Mouse (Mus musculus) hindbrain, postnatal 0 days (tissue): ENCODE measurements around the gene Dram1. TPM values are rescaled to one million over a fixed set of nuclear protein-coding genes. Genes with fewer than 3 reads are reported as not detected.

Experiments
- ATAC-seq: fragments of 200-750 bp; cut with Nextera tagmentation; 2 replicates; pipeline ENCODE4 v1.8.0; 2017; ENCODE audit warnings: mild to moderate bottlenecking, moderate TSS enrichment, moderate library complexity
- DNase-seq: peaks from one replicate; pipeline ENCODE4 v3.0.0-alpha.2; 2015; ENCODE audit warnings: low spot score
- H3K27ac ChIP-seq: fragments of 300-500 bp; sonication (generic); 2 replicates; pipeline ENCODE4 v1.5.1; 2014; ENCODE audit warnings: mild to moderate bottlenecking
- H3K27me3 ChIP-seq: fragments of 300-500 bp; sonication (generic); 2 replicates; pipeline ENCODE4 v1.6.1; 2014; ENCODE audit warnings: low read length, mixed read lengths; ENCODE audit not compliant: insufficient read depth
- H3K36me3 ChIP-seq: fragments of 300-500 bp; sonication (generic); 2 replicates; pipeline ENCODE4 v1.6.1; 2014; ENCODE audit warnings: low read length, mixed read lengths; ENCODE audit not compliant: insufficient read depth
- H3K4me1 ChIP-seq: fragments of 300-500 bp; sonication (generic); 2 replicates; pipeline ENCODE4 v1.6.1; 2014; ENCODE audit warnings: antibody characterized with exemption, low read length, mixed read lengths; ENCODE audit not compliant: insufficient read depth
- H3K4me2 ChIP-seq: fragments of 300-500 bp; sonication (generic); 2 replicates; pipeline ENCODE4 v1.6.1; 2014; ENCODE audit warnings: low read depth, mild to moderate bottlenecking, low read length, moderate library complexity, mixed read lengths
- H3K4me3 ChIP-seq: fragments of 300-500 bp; sonication (generic); 2 replicates; pipeline ENCODE4 v1.5.1; 2014; ENCODE audit warnings: low read length
- H3K9ac ChIP-seq: fragments of 300-500 bp; sonication (generic); replicated peaks from 2 replicates; pipeline ENCODE4 v1.6.1; 2014; ENCODE audit warnings: mild to moderate bottlenecking, low read length, moderate library complexity, mixed read lengths
- H3K9me3 ChIP-seq: fragments of 300-500 bp; sonication (generic); 2 replicates; pipeline ENCODE4 v1.6.1; 2016; ENCODE audit warnings: low read length, mixed read lengths
- CTCF ChIP-seq: IDR thresholded peaks from 2 replicates; pipeline ENCODE4 v1.5.1; 2016; ENCODE audit warnings: antibody characterized with exemption, control low read depth, low read depth
- WGBS: fragments of 180-500 bp; shearing (Covaris S2); extraction: QIAGEN DNeasy Blood & Tissue Kit; methylation state at CpG from one replicate; pipeline ENCODE4 v1.1.7; 2014; 5-methylcytosine and 5-hydroxymethylcytosine counted together
- polyA plus RNA-seq: library from polyadenylated mRNA; unstranded; fragments of >200 nt; fragmentation: Nextera tagmentation; extraction: Ambion mirVana; gene quantifications from 2 replicates; pipeline ENCODE4 v1.2.1, GENCODE M21; 2015
- total RNA-seq: library from RNA; depleted of rRNA; stranded (reverse); fragments of >200 nt; gene quantifications from 2 replicates; pipeline ENCODE4 v1.2.3, GENCODE M21; 2014

Gene Dram1
- total and polyA plus RNA-seq, 2 experiments from 2014 or later = 0.42 to 0.51 TPM

- WGBS = 86% methylated on average over 6 of the region's 6 CpGs
- Histone ChIP-seq H3K27me3 (no peaks in the 10 kb centered on the region), H3K4me1 (no peaks in the 10 kb centered on the region), H3K27ac (no peak overlapping the region), H3K9ac (no peak overlapping the region), H3K4me2 (no peak overlapping the region), H3K36me3 (no peaks in the 10 kb centered on the region), H3K4me3 (no peak overlapping the region), H3K9me3 (no peaks in the 10 kb centered on the region)
- ATAC-seq (no peak), DNase-seq (no peak)
- TF ChIP-seq CTCF = no peak
Observed at GRCm38 (mm10) chr10:88341368-88341767, 37.5 kb downstream of the Dram1 start.

DNA sequence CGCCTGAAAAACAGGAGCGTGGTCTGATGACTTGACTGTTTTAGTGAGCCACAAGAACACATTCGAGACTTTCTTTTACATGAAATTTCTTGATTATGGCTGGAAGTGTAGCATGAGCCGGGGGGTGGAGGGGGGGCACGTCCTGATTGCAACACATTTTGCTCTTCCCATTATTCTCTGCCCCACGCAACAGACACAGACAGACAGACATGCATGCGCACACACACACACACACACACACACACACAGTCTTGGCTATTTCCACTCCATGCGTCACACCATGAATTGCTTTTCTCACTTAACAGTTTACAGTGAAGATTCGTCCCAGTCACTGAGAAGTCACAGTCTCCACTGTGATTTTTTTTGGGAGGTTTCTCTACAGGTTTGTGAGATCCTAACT is 38.2 kb downstream of the Dram1 start:
- Histone ChIP-seq H3K27me3 (no peaks in the 10 kb centered on the region), H3K9ac (no peak overlapping the region), H3K4me1 (no peaks in the 10 kb centered on the region), H3K36me3 (no peaks in the 10 kb centered on the region), H3K9me3 (no peaks in the 10 kb centered on the region), H3K4me2 (no peak overlapping the region), H3K27ac (no peak overlapping the region), H3K4me3 (no peak overlapping the region)
- TF ChIP-seq CTCF = no peak
- ATAC-seq (no peak), DNase-seq (no peak)
- 91% methylated on average over 9 of the region's 9 CpGs for WGBS

DNA sequence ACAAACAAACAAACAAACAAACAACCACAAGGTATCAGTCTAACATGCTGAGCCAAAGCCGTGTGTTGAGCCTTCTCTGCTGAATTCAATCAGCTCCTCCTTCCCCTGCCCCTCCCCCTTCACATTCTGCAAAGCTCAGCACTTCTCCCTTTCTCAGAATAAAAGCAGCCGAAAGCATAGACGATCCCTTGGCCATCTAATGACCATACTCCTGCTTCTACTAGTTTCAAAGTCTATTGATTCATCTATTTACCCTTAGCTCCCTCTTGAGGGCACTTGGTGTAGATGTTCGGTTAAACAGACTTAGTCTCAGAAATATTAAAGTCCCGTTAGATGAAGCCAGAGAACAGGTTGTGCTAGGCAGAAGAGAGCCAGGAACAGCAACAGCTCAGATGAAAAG is 48.2 kb downstream of the Dram1 start:
- Histone ChIP-seq H3K9ac (no peak overlapping the region), H3K36me3 (no peaks in the 10 kb centered on the region), H3K27ac (no peak overlapping the region), H3K4me3 (no peak overlapping the region), H3K27me3 (no peaks in the 10 kb centered on the region), H3K4me1 (no peaks in the 10 kb centered on the region), H3K4me2 (no peak overlapping the region), H3K9me3 (no peaks in the 10 kb centered on the region)
- peak; percentile 62 for TF ChIP-seq CTCF
- WGBS = 19% methylated on average over 5 of the region's 5 CpGs
- DNase-seq = peak; percentile 71
- peak; percentile 25; the same call in 1 of the 2 replicates for ATAC-seq

DNA sequence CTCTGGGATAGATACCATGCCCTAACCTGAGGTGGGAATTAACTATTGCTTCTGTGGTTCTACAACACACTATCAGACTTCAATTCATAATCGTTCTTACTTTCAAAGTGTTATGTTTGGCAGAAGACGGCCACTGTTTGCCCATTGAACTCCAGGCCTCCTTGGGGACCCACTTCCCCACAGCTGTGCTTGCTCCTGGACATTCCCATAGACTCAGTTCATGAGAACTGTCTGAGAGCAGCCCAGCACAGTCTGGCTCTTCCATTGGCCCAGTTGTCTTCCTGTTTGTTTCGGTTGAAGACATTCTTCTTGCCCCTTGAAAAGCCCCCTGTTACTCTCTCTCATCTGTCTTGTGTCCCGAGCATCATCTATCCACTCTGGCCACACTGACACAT is 50.8 kb downstream of the Dram1 start:
- no peak overlapping the region for H3K9ac ChIP-seq
- no peaks in the 10 kb centered on the region for H3K27me3 ChIP-seq
- DNase-seq (no peak), ATAC-seq (no peak)
- H3K4me2 ChIP-seq = no peak overlapping the region
- H3K4me3 ChIP-seq = no peak overlapping the region
- H3K9me3 ChIP-seq = no peaks in the 10 kb centered on the region
- 73% methylated on average over 4 of the region's 4 CpGs for WGBS
- H3K36me3 ChIP-seq = no peaks in the 10 kb centered on the region
- no peaks in the 10 kb centered on the region for H3K4me1 ChIP-seq
- TF ChIP-seq CTCF = no peak
- H3K27ac ChIP-seq = no peak overlapping the region

GRCm38 (mm10) chr10:88327160-88328055 is 51.5 kb downstream of the Dram1 start:
- DNase-seq (peak; percentile 87), ATAC-seq (peak; percentile 90)
- Histone ChIP-seq H3K9me3 (no peaks in the 10 kb centered on the region), H3K27ac (no peak overlapping the region), H3K4me3 (no peak overlapping the region), H3K4me1 (no peaks in the 10 kb centered on the region), H3K4me2 (peak overlapping the region; percentile 35), H3K9ac (no peak overlapping the region), H3K36me3 (no peaks in the 10 kb centered on the region), H3K27me3 (no peaks in the 10 kb centered on the region)
- WGBS = 46% methylated on average over 11 of the region's 11 CpGs
- peak; percentile 100 for TF ChIP-seq CTCF

GRCm38 (mm10) chr10:88321739-88322138 is 57.1 kb downstream of the Dram1 start:
- no peak for TF ChIP-seq CTCF
- Histone ChIP-seq H3K9ac (no peak overlapping the region), H3K36me3 (no peaks in the 10 kb centered on the region), H3K27me3 (no peaks in the 10 kb centered on the region), H3K4me2 (no peak overlapping the region), H3K4me3 (no peak overlapping the region), H3K4me1 (no peaks in the 10 kb centered on the region), H3K27ac (no peak overlapping the region), H3K9me3 (no peaks in the 10 kb centered on the region)
- DNase-seq = no peak
- 86% methylated on average over 5 of the region's 5 CpGs for WGBS
- ATAC-seq = no peak
